Mouse (Mus musculus) G1E-ER4 (cell line): ENCODE data around the gene Fam131b. TPM values are rescaled to one million over a fixed set of nuclear protein-coding genes. Genes with fewer than 3 reads are reported as not detected.

Source experiments
- GATA1 ChIP-seq: IDR thresholded peaks from one replicate; pipeline ENCODE4 v1.8.0; 2012; ENCODE audit warnings: low read length, inconsistent platforms
- polyA plus RNA-seq: library from polyadenylated mRNA; stranded (reverse); fragments of >175 nt; gene quantifications from 2 replicates; pipeline ENCODE4 v1.2.3, GENCODE M21; 2012

Fam131b gene
- not detected in 2 replicates for polyA plus RNA-seq

DNA sequence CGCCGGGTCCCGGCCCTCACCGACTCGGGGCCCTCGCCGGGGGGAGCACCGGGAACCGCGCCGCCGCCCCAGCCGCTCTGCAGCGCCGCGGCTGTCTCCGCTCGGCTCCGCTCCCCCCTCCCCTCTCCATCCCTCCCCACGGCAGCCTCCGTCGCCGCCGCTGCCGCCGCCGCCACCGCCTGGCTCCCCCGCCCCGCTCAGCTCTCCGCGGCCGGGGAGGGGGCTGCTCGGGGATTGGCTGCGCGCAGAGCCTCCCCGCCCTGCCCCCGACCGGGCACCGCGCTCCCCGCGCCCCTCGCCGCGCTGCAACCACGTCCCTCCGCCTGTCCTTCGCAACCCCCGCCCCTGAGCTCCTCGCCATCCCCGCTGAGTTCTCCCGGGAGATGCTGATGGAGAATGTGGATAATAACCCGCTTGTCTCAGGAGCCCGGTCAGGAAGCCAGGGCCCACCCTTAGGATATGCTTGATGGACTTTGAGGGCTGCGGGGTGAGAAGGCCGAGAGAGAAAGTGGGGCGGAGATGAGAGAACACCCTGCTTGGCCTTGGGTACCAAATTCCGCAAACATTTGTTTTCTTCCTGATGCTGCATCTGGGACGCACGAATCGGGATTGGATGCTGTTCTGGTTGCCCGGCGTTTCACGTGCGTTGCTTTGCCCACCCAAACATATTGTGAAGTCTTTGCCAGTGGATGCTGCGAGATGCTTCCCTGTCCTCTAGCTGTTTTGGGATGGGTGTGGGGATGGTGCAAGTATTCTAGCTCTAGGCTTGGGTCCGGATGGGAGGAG is at the start of gene Fam131b:
Gene Fam131b (minus strand): TSS at position 162 of the 786 bp plus-strand sequence.
- no peak for TF ChIP-seq GATA1

GRCm38 (mm10) chr6:42373669-42374430 is 49.4 kb upstream of the Fam131b start:
- no peak for TF ChIP-seq GATA1

DNA sequence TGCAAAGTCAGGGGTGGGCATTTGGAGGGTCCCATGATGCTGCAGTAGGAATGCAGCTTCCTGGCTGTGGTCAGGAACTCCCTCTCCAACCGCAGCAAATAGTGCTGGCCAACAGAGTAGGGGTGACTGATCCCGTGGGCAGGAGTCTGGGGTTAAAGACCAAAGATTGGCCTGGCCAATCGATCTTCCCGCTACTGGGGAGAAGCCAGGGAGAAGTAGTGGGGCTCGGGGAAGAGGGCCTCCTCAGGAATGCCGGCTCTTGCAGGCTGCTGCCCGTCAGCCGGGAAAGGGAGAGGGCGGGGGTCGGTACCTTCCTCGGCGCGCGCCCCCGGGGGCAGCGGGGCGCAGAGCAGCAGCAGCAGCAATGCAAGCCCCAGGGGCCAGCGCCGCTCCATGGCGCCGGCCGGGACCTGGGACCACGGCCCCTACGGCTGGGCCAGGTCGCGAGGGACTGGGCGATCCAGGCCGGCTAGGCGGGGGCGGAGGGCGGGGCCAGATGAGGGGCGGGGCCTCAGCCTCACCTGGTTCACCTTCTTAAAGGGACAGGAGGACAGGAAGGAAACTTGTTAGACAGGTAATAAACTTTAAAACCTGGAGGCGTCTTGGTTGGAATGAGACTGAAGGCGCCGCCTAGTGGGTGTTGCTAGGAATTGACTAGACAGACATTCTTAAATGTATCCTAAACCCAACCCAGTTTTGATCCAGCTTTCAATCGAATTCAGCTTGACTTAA is 48.5 kb upstream of the Fam131b start, which contains the start of gene Epha1:
Gene Epha1 (minus strand): TSS at position 453 of the 732 bp plus-strand sequence.
- TF ChIP-seq GATA1, result no peak

GRCm38 (mm10) chr6:42372421-42372815 is 48.0 kb upstream of the Fam131b start:
- no peak for TF ChIP-seq GATA1

DNA sequence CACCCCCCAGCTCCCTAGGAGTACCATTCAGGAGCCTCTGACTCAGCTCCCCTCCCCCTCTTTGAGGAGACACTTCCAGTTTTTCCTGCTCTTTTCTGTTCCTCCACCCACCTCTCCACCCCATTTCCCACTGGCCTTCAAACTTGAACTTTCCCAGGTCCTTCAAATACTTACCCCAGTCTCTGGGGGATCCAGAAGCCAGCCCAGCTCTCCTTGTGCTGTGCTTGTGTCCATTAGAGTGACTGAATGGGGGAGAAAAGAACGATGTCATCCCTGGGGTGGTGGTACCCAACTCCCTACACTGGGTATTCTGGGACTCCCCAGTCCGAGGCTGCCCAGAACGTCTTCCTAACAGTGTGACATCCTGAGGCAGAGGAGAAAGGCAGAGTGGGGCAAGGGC is 47.6 kb upstream of the Fam131b start:
- TF ChIP-seq GATA1, result no peak

DNA sequence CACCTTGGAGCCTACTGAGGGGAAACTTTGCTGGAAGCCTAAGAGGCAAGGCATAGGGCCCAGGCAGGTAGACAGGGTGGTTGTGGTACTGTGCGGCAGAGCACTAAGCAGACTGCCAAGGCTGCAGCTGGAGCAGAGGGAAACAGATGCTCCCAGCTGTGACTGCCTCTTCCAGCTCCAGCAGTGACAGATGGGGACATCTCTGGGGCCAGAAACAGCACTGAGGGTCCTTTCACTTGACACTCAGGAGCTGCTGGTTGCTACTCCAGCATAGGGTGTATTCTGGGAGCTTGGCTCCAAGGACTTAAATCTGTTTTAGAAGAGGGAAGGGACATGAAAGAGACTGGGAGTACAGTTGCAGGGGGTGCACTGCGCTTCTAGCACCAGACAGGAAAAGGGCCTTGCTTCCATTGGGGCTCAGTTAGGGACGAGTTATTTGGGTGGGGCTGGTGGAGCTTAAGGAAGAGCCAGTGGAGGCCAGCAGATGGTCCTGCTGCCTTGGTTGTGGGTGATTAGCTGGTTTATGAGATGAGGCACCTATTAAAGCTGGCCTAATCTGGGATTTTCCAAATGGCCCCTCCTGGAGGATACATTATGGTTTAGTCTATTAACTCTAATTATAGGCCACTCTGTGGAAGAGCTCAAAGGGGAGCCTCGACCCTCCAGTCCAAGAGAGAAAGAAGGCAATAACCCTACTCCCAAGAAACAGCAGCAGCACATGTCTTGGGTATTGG is 46.4 kb upstream of the Fam131b start:
- no peak for TF ChIP-seq GATA1

DNA sequence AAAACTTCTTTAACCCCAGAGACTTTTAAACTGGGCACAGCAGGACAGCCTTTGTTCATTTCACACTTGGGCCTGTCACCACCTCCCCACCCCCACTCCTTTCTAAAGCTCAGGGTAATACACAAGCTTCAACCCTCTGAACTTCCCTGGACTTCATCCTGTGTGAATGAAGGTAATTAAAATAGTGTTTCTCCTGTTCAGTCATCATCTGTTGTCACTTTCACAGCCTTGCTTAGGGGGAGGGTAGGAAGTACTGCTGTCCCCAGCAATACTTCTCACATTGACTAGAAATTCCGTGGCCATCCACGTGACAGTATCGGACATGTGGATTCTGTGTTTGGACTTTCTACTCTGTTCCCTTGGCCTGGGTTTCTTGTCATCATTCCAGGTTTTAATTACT is 45.4 kb upstream of the Fam131b start:
- no peak for TF ChIP-seq GATA1

GRCm38 (mm10) chr6:42365215-42365614 is 40.8 kb upstream of the Fam131b start:
- no peak for TF ChIP-seq GATA1

GRCm38 (mm10) chr6:42364607-42365006 is 40.2 kb upstream of the Fam131b start:
- no peak for TF ChIP-seq GATA1

DNA sequence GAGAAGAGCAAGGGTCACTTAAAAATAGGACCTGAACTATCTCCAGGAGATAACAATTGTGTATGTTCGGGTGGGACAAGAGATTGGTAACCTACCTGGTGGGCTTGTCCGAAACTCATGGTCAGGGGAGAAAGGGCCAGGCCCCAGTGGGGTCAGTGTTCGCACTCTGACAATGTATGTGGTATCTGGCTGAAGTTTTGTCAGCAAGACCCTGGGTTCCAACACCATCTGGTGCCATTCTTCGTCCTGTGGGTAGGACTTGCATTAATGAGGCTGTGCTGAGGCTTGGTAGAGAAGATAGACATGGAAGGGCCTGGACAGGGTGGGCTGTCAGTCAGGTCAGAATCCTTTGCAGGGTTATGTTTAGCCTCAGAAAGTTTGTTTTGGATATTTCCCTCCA is 39.6 kb upstream of the Fam131b start:
- TF ChIP-seq GATA1, result no peak

- TF ChIP-seq GATA1, result no peak
Observed at GRCm38 (mm10) chr6:42362974-42363373, 38.5 kb upstream of the Fam131b start.

DNA sequence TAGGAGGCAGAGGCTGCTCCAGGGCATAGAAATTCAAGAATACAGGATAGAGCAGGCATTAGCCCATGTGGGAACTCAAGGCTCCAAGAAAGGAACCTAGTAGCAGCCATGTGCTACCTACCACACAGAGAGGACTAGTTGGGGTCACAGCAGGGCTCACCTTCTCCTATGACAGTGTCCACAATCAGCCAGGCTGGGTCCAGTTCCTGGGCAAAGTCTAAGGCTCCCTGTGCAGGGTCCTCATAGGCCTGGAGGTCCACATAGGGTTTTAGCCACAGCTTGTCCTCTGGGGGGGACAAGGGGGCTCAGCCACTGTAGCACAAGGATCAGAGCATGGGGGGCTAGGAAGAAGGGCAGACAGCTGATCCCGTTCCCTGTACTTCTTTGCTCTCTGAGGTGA is 38.1 kb upstream of the Fam131b start:
- TF ChIP-seq GATA1, result no peak

- TF ChIP-seq GATA1, result no peak
Observed at GRCm38 (mm10) chr6:42362074-42362473, 37.6 kb upstream of the Fam131b start.

GRCm38 (mm10) chr6:42361041-42361895 is 36.8 kb upstream of the Fam131b start:
- no peak for TF ChIP-seq GATA1
